Mouse (Mus musculus) thymus, adult 2 months (tissue): ENCODE data around the gene Zfp382.

ENCODE experiments used
- CTCF ChIP-seq: fragments of 200-500 bp; IDR thresholded peaks from 2 replicates; pipeline ENCODE4 v1.5.1; 2012; ENCODE audit warnings: mild to moderate bottlenecking, control low read depth, low read length, moderate library complexity, borderline replicate concordance; ENCODE audit not compliant: control insufficient read depth, poor library complexity, insufficient read depth; ENCODE audit errors: extremely low read depth
- POLR2A ChIP-seq: fragments of 200-500 bp; IDR thresholded peaks from 2 replicates; pipeline ENCODE4 v1.6.1; 2012; ENCODE audit warnings: mild to moderate bottlenecking, low read length, control low read depth, moderate library complexity; ENCODE audit not compliant: control insufficient read depth, poor library complexity, insufficient read depth; ENCODE audit errors: extremely low read depth

GRCm38 (mm10) chr7:30090970-30091585 is 30.7 kb upstream of the Zfp382 start:
- TF ChIP-seq POLR2A (no peak), CTCF (no peak)
